ENCODE assay signal across 14 mouse cellular contexts in genomic region chr12:84276288-84276687, GRCm38 (mm10).
"Had no signal": no experiment of that assay in that cellular context is flagged by ENCODE, and none has a peak within 500 bp of the region (broad histone marks: within the 10 kb centered on the region; RNA-seq: fewer than 3 reads in every experiment).

No protein-coding gene starts in this region.

- H3K4me1 ChIP-seq: limb, embryonic 12.5 days; liver, embryonic 13.5 days; neural tube, embryonic 13.5 days; stomach, embryonic 15.5 days had no signal

- H3K4me3 ChIP-seq: limb, embryonic 12.5 days; liver, embryonic 13.5 days; midbrain, embryonic 12.5 days; neural tube, embryonic 13.5 days; stomach, embryonic 15.5 days had no signal

- ATAC-seq: liver, postnatal 0 days; midbrain, embryonic 16.5 days had no signal

- H3K36me3 ChIP-seq: limb, embryonic 12.5 days; liver, embryonic 13.5 days; midbrain, embryonic 12.5 days; neural tube, embryonic 13.5 days; stomach, embryonic 15.5 days had no signal

- H3K4me2 ChIP-seq: limb, embryonic 12.5 days; liver, embryonic 13.5 days; midbrain, embryonic 12.5 days; neural tube, embryonic 13.5 days; stomach, embryonic 15.5 days had no signal

- H3K27ac ChIP-seq: kidney, postnatal 0 days; limb, embryonic 12.5 days; liver, embryonic 13.5 days; midbrain, embryonic 12.5 days; neural tube, embryonic 13.5 days; stomach, embryonic 15.5 days had no signal

- DNase-seq: kidney, adult 8-10 months; kidney, postnatal 36 days; liver; liver, embryonic 13.5 days; liver, postnatal 0 days; lung, postnatal 36 days; retina, postnatal 1 day; thymus, postnatal 36 days had no signal

- H3K27me3 ChIP-seq: limb, embryonic 12.5 days; liver, embryonic 13.5 days; midbrain, embryonic 12.5 days; neural tube, embryonic 13.5 days; stomach, embryonic 15.5 days had no signal

- H3K9me3 ChIP-seq: limb, embryonic 12.5 days; liver, embryonic 13.5 days; midbrain, embryonic 12.5 days; stomach, embryonic 15.5 days had no signal

- H3K9ac ChIP-seq: limb, embryonic 12.5 days; liver, embryonic 13.5 days; liver, postnatal 0 days; midbrain, embryonic 12.5 days; neural tube, embryonic 13.5 days; stomach, embryonic 15.5 days had no signal
